Mouse (Mus musculus) intestine, embryonic 14.5 days (tissue): Measurements from ENCODE around the gene Dnase1l3. TPM values are rescaled to one million over a fixed set of nuclear protein-coding genes. Genes with fewer than 3 reads are reported as not detected.

Experiments used
- ATAC-seq: fragments of 200-750 bp; cut with Nextera tagmentation; replicated peaks from 2 replicates; pipeline ENCODE4 v1.8.0; 2017; ENCODE audit warnings: low read depth, moderate number of reproducible peaks, moderate TSS enrichment, moderate library complexity; ENCODE audit not compliant: low FRiP score, low TSS enrichment
- DNase-seq: peaks from one replicate; pipeline ENCODE4 v3.0.0-alpha.2; 2018; ENCODE audit warnings: low spot score
- H3K27ac ChIP-seq: fragments of 300-500 bp; sonication (generic); 2 replicates; pipeline ENCODE4 v1.5.1; 2014; ENCODE audit warnings: low read depth, mild to moderate bottlenecking, control low read depth
- H3K27me3 ChIP-seq: fragments of 300-500 bp; sonication (generic); replicated peaks from 2 replicates; pipeline ENCODE4 v1.6.1; 2014; ENCODE audit warnings: low read length, control low read depth; ENCODE audit not compliant: control insufficient read depth, insufficient read depth
- H3K36me3 ChIP-seq: fragments of 300-500 bp; sonication (generic); 2 replicates; pipeline ENCODE4 v1.6.1; 2014; ENCODE audit warnings: low read length, control low read depth; ENCODE audit not compliant: control insufficient read depth, insufficient read depth
- H3K4me1 ChIP-seq: fragments of 300-500 bp; sonication (generic); replicated peaks from 2 replicates; pipeline ENCODE4 v1.6.1; 2014; ENCODE audit warnings: low read length, control low read depth, mixed read lengths; ENCODE audit not compliant: control insufficient read depth, insufficient read depth
- H3K4me2 ChIP-seq: fragments of 300-500 bp; sonication (generic); 2 replicates; pipeline ENCODE4 v1.6.1; 2014; ENCODE audit warnings: low read length
- H3K4me3 ChIP-seq: fragments of 300-500 bp; sonication (generic); 2 replicates; pipeline ENCODE4 v1.5.1; 2014; ENCODE audit warnings: low read depth, low read length, control low read depth, mixed read lengths
- H3K9ac ChIP-seq: fragments of 300-500 bp; sonication (generic); 2 replicates; pipeline ENCODE4 v1.6.1; 2014; ENCODE audit warnings: mild to moderate bottlenecking, low read length
- H3K9me3 ChIP-seq: fragments of 300-500 bp; sonication (generic); 2 replicates; pipeline ENCODE4 v1.6.1; 2016; ENCODE audit warnings: low read length, control low read depth; ENCODE audit not compliant: control insufficient read depth
- WGBS: fragments of 180-500 bp; shearing (Covaris S2); extraction: QIAGEN DNeasy Blood & Tissue Kit; methylation state at CpG from one replicate; pipeline ENCODE4 v1.1.7; 2014; 5-methylcytosine and 5-hydroxymethylcytosine counted together
- polyA plus RNA-seq: library from polyadenylated mRNA; unstranded; fragments of >200 nt; fragmentation: Nextera tagmentation; extraction: Ambion mirVana; gene quantifications from 2 replicates; pipeline ENCODE4 v1.2.1, GENCODE M21; 2014

The Dnase1l3 gene
- polyA plus RNA-seq, 1 experiment from 2014 or later = 1.1 TPM

GRCm38 (mm10) chr14:7981226-7981625, 13.1 kb downstream of the Dnase1l3 start:
- no peak overlapping the region for H3K4me3 ChIP-seq
- no peak overlapping the region for H3K27ac ChIP-seq
- ATAC-seq (no peak), DNase-seq (no peak)
- no peaks in the 10 kb centered on the region for H3K27me3 ChIP-seq
- no peak overlapping the region for H3K4me2 ChIP-seq
- no peak overlapping the region for H3K9ac ChIP-seq
- WGBS = 96% methylated on average over 1 of the region's 1 CpGs
- H3K4me1 ChIP-seq = no peaks in the 10 kb centered on the region
- H3K9me3 ChIP-seq = no peaks in the 10 kb centered on the region
- no peaks in the 10 kb centered on the region for H3K36me3 ChIP-seq

GRCm38 (mm10) chr14:7978183-7978582, 16.2 kb downstream of the Dnase1l3 start:
- Histone ChIP-seq H3K27me3 (no peaks in the 10 kb centered on the region), H3K4me3 (no peak overlapping the region), H3K36me3 (no peaks in the 10 kb centered on the region), H3K9me3 (no peaks in the 10 kb centered on the region), H3K27ac (no peak overlapping the region), H3K9ac (no peak overlapping the region), H3K4me1 (no peaks in the 10 kb centered on the region), H3K4me2 (no peak overlapping the region)
- 69% methylated on average over 1 of the region's 1 CpGs for WGBS
- ATAC-seq (no peak), DNase-seq (no peak)

GRCm38 (mm10) chr14:7977471-7977870, 16.9 kb downstream of the Dnase1l3 start:
- Histone ChIP-seq H3K9ac (no peak overlapping the region), H3K4me3 (no peak overlapping the region), H3K4me1 (no peaks in the 10 kb centered on the region), H3K4me2 (no peak overlapping the region), H3K27me3 (no peaks in the 10 kb centered on the region), H3K27ac (no peak overlapping the region), H3K9me3 (no peaks in the 10 kb centered on the region), H3K36me3 (no peaks in the 10 kb centered on the region)
- ATAC-seq (no peak), DNase-seq (no peak)
- 92% methylated on average over 1 of the region's 1 CpGs for WGBS

- ATAC-seq (no peak), DNase-seq (no peak)
- H3K9me3 ChIP-seq = no peaks in the 10 kb centered on the region
- H3K4me1 ChIP-seq = no peaks in the 10 kb centered on the region
- H3K9ac ChIP-seq = no peak overlapping the region
- no peak overlapping the region for H3K27ac ChIP-seq
- H3K4me2 ChIP-seq = no peak overlapping the region
- H3K4me3 ChIP-seq = no peak overlapping the region
- no peaks in the 10 kb centered on the region for H3K27me3 ChIP-seq
- WGBS = 83% methylated on average over 6 of the region's 6 CpGs
- no peaks in the 10 kb centered on the region for H3K36me3 ChIP-seq
Observed at GRCm38 (mm10) chr14:7975177-7975576, 19.2 kb downstream of the Dnase1l3 start.

- WGBS = 87% methylated on average over 1 of the region's 1 CpGs
- ATAC-seq (no peak), DNase-seq (no peak)
- H3K4me1 ChIP-seq = no peaks in the 10 kb centered on the region
- H3K9ac ChIP-seq = no peak overlapping the region
- H3K36me3 ChIP-seq = no peaks in the 10 kb centered on the region
- H3K27me3 ChIP-seq = no peaks in the 10 kb centered on the region
- H3K4me2 ChIP-seq = no peak overlapping the region
- H3K4me3 ChIP-seq = no peak overlapping the region
- H3K27ac ChIP-seq = no peak overlapping the region
- no peaks in the 10 kb centered on the region for H3K9me3 ChIP-seq
Observed at GRCm38 (mm10) chr14:7974643-7975042, 19.7 kb downstream of the Dnase1l3 start.

GRCm38 (mm10) chr14:7971889-7972493, 22.4 kb downstream of the Dnase1l3 start:
- 50% methylated on average over 10 of the region's 10 CpGs for WGBS
- H3K27me3 ChIP-seq = no peaks in the 10 kb centered on the region
- 0 out of 2 replicates have a peak overlapping the region, but pooled peaks have one; percentile 35 for H3K27ac ChIP-seq
- H3K36me3 ChIP-seq = no peaks in the 10 kb centered on the region
- no peaks in the 10 kb centered on the region for H3K9me3 ChIP-seq
- H3K4me2 ChIP-seq = no peak overlapping the region
- no peak overlapping the region for H3K4me3 ChIP-seq
- ATAC-seq (no peak), DNase-seq (no peak)
- no peak overlapping the region for H3K9ac ChIP-seq
- no peaks in the 10 kb centered on the region for H3K4me1 ChIP-seq

GRCm38 (mm10) chr14:7964219-7964889, 30.0 kb downstream of the Dnase1l3 start:
- H3K4me2 ChIP-seq = no peak overlapping the region
- peak; percentile 74 for ATAC-seq
- DNase-seq = peak; percentile 85
- H3K4me1 ChIP-seq = peaks cover 20% of the 10 kb centered on the region
- no peaks in the 10 kb centered on the region for H3K36me3 ChIP-seq
- 49% methylated on average over 11 of the region's 11 CpGs for WGBS
- no peak overlapping the region for H3K4me3 ChIP-seq
- H3K9me3 ChIP-seq = no peaks in the 10 kb centered on the region
- H3K27ac ChIP-seq = 0 out of 2 replicates have a peak overlapping the region, but pooled peaks have one; percentile 44
- H3K27me3 ChIP-seq = no peaks in the 10 kb centered on the region
- no peak overlapping the region for H3K9ac ChIP-seq

- no peaks in the 10 kb centered on the region for H3K36me3 ChIP-seq
- H3K9me3 ChIP-seq = no peaks in the 10 kb centered on the region
- ATAC-seq (no peak), DNase-seq (no peak)
- H3K4me3 ChIP-seq = no peak overlapping the region
- peak overlapping the region; percentile 44 for H3K27ac ChIP-seq
- H3K9ac ChIP-seq = no peak overlapping the region
- H3K4me1 ChIP-seq = peaks cover 20% of the 10 kb centered on the region
- H3K4me2 ChIP-seq = no peak overlapping the region
- WGBS = 48% methylated on average over 7 of the region's 7 CpGs
- H3K27me3 ChIP-seq = no peaks in the 10 kb centered on the region
Observed at GRCm38 (mm10) chr14:7963160-7963559, 31.2 kb downstream of the Dnase1l3 start.

GRCm38 (mm10) chr14:7962626-7963025, 31.7 kb downstream of the Dnase1l3 start:
- Histone ChIP-seq H3K4me2 (no peak overlapping the region), H3K27me3 (no peaks in the 10 kb centered on the region), H3K27ac (no peak overlapping the region), H3K4me3 (no peak overlapping the region), H3K9me3 (no peaks in the 10 kb centered on the region), H3K4me1 (peaks cover 20% of the 10 kb centered on the region), H3K36me3 (no peaks in the 10 kb centered on the region), H3K9ac (no peak overlapping the region)
- WGBS = 94% methylated on average over 2 of the region's 2 CpGs
- ATAC-seq = no peak
- DNase-seq = no peak
